Mouse (Mus musculus): ENCODE data around the gene Phgr1.

Gene Phgr1

GRCm38 (mm10) chr2:118772158-118772874, at the start of gene Phgr1:
TSS of gene Phgr1 (plus strand) at chr2:118772769.
- DNase-seq (ENCODE audit: low spot score in 2 of 2) = no peak

- DNase-seq (ENCODE audit: low spot score in 2 of 2) = no peak
Observed at GRCm38 (mm10) chr2:118723693-118724486, 48.7 kb upstream of the Phgr1 start.

- DNase-seq (ENCODE audit: low spot score in 2 of 2) = no peak
Observed at GRCm38 (mm10) chr2:118725511-118725910, 47.1 kb upstream of the Phgr1 start.

GRCm38 (mm10) chr2:118726873-118727272, 45.7 kb upstream of the Phgr1 start:
- no peak for DNase-seq (ENCODE audit: low spot score in 2 of 2)

GRCm38 (mm10) chr2:118727911-118728310, 44.7 kb upstream of the Phgr1 start:
- DNase-seq (ENCODE audit: low spot score in 2 of 2) = no peak

- no peak for DNase-seq (ENCODE audit: low spot score in 2 of 2)
Observed at GRCm38 (mm10) chr2:118728337-118728736, 44.2 kb upstream of the Phgr1 start, which contains the start of gene Plcb2. TSS of gene Plcb2 (minus strand) at chr2:118728438.

- no peak for DNase-seq (ENCODE audit: low spot score in 2 of 2)
Observed at GRCm38 (mm10) chr2:118729194-118729593, 43.4 kb upstream of the Phgr1 start.

- DNase-seq (ENCODE audit: low spot score in 2 of 2) = no peak
Observed at GRCm38 (mm10) chr2:118729816-118730621, 42.5 kb upstream of the Phgr1 start.

GRCm38 (mm10) chr2:118730622-118730915, 42.0 kb upstream of the Phgr1 start:
- DNase-seq (ENCODE audit: low spot score in 2 of 2) = peak in 1 of 2 experiments; percentile 48

- DNase-seq (ENCODE audit: low spot score in 2 of 2) = no peak
Observed at GRCm38 (mm10) chr2:118731981-118732380, 40.6 kb upstream of the Phgr1 start.

GRCm38 (mm10) chr2:118733341-118733740, 39.2 kb upstream of the Phgr1 start:
- DNase-seq (ENCODE audit: low spot score in 2 of 2) = no peak

- DNase-seq (ENCODE audit: low spot score in 2 of 2) = no peak
Observed at GRCm38 (mm10) chr2:118740341-118740740, 32.2 kb upstream of the Phgr1 start.

- DNase-seq (ENCODE audit: low spot score in 2 of 2) = no peak
Observed at GRCm38 (mm10) chr2:118741183-118741582, 31.4 kb upstream of the Phgr1 start.

GRCm38 (mm10) chr2:118743261-118743943, 29.2 kb upstream of the Phgr1 start:
- DNase-seq (ENCODE audit: low spot score in 2 of 2) = no peak

- DNase-seq (ENCODE audit: low spot score in 2 of 2) = no peak
Observed at GRCm38 (mm10) chr2:118744621-118745020, 27.9 kb upstream of the Phgr1 start.

- DNase-seq (ENCODE audit: low spot score in 2 of 2) = peak; percentile 83 to 86
Observed at GRCm38 (mm10) chr2:118745232-118745884, 27.2 kb upstream of the Phgr1 start, which contains the start of gene Inafm2. TSS of gene Inafm2 (plus strand) at chr2:118745758.

GRCm38 (mm10) chr2:118745915-118746901, 26.4 kb upstream of the Phgr1 start:
- peak in 1 of 2 experiments; percentile 47 for DNase-seq (ENCODE audit: low spot score in 2 of 2)

GRCm38 (mm10) chr2:118747301-118747960, 25.1 kb upstream of the Phgr1 start:
- no peak for DNase-seq (ENCODE audit: low spot score in 2 of 2)

- DNase-seq (ENCODE audit: low spot score in 2 of 2) = no peak
Observed at GRCm38 (mm10) chr2:118749341-118749884, 23.2 kb upstream of the Phgr1 start.

All from cerebellum, postnatal 4 days (tissue).